Mouse (Mus musculus) right cerebral cortex, postnatal 4 days (tissue): ENCODE data around the gene Tacc2.
A peak's percentile ranks its signal among the peaks of the same experiment; 100 is the strongest.

Experiments
- DNase-seq: peaks from one replicate; pipeline ENCODE4 v3.0.0-alpha.2; 2022

Tacc2 gene

DNA sequence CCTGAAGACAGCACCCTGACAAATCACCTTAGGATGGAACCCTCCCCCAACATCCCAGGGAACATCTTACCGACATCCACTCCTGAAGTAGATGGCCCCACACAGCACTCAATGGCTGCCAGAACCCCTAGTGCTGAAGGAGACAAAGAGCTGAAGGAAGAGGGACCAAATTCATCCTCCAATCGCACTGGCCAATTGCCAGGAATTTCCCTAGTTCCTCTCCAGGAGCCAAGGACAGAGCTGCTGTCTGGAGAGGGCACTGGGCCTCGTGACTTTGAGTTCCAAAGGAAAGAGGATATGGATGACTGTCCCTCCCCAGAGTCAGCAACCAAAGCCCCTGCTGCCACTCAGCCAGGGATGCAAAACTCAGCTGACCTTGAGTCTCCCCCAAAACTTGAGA lies 44.7 kb downstream of the Tacc2 start:
- DNase-seq = no peak

DNA sequence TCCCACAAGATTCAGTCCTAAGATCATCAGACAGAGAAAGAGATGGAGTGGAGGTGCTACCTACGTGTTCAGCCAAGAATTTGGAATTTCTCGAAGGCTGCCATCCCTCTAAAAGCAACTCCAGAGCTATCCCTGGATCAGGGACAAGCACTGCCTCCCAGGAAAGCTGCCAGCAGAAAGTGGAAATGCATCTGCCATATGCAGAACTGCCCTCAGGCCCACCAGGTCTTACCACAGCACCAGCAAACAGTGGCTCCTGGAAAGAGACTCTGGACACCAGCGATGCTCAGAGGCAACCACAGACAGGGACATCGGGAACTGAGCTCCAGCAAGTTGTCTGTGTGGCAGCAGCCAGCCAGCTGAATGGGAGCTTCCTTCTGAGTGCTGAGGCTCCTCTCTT lies 45.1 kb downstream of the Tacc2 start:
- no peak for DNase-seq

GRCm38 (mm10) chr7:130624299-130624698 lies 47.1 kb downstream of the Tacc2 start:
- DNase-seq = no peak

DNA sequence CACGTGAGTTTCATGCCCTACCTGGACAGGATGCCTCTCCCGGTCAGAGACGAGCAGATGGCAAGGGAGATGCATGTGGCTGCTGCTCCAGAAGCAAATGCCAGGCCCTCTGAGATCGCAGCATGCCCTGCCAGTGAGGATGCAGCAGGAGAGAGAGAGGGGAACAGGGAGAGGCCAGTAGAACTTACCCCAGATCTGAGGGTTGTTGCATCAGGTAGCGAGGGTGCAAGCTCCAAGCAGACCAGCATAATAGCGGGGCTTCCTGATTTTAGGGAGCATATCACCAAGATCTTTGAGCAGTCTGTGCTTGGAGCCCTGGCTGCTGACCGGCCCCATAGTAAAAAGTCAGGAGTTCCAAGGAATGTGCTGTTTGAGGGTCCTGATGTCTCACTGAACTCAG lies 48.1 kb downstream of the Tacc2 start:
- DNase-seq = no peak

GRCm38 (mm10) chr7:130628601-130629000 lies 51.4 kb downstream of the Tacc2 start:
- no peak for DNase-seq

- DNase-seq = no peak
Measured at GRCm38 (mm10) chr7:130629999-130630398, 52.8 kb downstream of the Tacc2 start.

- DNase-seq = no peak
Measured at GRCm38 (mm10) chr7:130630956-130631355, 53.7 kb downstream of the Tacc2 start.

DNA sequence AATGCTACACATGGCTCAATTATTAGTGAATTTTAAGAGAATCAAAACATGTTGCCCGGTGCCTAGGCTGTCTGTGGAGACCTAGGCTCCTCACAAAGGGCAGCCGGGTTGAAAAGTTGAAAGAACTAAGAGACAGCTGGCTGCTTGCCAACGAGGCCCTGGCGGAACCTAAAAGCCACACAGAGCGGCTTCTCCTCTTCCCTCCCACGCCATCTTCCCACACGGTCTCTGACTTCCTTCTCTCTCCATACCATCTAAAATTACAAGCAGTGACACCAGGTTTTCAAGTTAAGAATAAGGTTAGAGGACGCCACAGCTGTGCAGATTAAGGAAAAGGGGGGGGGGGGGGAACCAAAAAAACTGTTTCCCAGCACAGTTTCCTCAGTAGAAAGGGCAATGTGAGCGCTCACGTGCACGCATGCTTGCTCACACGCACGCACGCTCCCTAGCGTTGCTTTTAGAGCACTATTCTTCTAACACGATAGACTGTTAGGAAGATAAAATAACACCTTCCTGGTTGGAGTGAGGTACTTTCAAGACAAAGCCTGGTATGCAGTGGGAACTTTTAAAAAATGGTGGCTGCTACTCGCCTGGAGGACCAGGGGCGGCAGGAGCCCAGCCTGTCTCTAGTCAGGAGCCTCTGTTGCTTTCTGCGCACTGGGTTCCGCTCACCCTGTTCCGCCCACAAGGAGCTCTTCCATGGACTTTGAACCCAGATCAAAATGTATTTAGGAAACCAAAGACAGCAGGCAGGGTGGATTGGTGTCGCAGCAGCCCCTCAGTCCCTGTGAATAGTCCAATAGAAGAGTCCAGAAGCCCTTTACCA lies 54.5 kb downstream of the Tacc2 start:
- DNase-seq = peak; percentile 35

DNA sequence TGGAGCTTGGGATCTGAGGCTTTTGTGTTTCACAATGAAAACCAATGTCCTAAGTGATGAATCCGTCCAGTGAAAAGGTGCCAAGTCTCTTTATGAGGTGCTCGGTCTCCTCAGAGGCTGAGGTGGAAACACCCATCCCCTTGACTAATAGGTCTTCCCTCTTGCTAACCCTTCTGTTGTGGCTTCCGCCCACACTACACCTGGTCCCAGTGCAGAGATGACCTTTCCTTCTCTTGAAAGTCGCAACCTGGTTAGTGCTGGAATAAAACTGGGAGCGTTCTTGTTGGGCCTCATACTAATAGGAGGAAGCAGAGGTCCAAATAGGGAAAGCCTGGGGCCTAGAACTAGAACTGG lies 55.1 kb downstream of the Tacc2 start:
- DNase-seq = no peak

DNA sequence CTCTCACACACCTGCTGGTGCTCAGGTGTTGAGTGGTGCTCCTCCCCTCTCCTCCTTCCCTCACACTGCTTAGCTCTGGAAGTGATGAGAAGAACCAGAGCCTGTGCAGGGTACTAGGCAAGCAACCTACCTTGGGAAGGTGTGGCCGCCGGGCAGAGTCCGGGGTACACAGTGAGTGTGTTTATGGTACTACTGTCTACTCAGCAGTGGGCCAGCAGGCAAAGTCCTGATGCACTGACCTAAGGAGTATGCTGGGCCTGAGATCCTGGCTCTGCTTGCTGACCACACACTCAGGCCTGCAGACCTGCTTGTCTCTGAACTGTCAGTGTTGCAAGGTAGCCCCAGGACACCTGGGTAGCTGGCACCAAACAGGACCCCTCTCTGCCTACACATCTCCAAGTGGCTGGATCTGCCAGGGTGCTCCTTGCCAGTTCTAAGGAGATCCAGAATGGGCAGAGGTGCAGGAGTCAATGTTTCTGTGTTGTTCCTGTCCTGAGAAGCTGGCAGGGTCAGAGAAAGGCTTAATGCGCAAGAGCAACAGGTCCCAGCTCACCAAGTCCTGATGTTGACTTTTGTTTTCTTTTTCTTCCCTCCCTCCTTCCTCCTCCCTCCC lies 57.1 kb downstream of the Tacc2 start:
- no peak for DNase-seq

- no peak for DNase-seq
Measured at GRCm38 (mm10) chr7:130635212-130635611, 58.0 kb downstream of the Tacc2 start.

DNA sequence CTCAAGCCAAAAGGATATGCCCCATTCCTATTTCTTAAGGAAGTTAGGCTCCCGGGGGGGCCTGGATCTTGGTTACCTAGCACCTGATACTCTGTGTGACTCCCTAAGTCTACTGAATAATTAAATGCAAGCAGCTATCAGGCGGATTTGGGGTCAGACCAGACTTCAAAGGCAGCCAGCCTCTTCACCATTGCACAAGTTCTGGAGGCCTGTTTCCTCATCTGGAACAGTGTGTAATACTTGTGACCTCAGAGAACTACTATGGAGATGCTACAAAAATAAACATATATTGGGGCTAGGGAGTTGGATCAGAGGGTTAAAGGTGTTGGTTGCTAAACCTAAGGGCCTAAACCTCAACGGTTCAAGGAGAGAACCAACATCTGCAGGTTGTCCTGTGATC lies 59.0 kb downstream of the Tacc2 start:
- no peak for DNase-seq

DNA sequence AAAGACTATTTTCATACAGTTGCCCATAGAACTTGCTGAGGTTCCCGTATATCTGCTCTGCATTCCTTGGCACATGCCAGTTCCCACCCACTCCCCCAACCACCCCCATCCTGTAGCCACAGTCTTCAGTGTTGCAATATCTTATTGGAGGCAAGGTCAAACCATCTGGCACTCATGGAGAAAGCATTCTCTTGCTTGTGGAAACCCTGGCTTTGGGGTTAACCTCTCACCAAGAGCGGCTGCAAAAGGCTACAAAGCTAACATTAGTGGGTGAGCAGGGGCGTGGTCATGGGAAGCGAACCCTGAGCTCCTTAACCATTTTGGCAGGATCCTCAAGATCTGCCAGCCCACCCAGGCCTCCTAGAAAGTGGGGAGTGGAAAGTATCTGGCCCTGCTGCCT lies 59.7 kb downstream of the Tacc2 start:
- no peak for DNase-seq

- no peak for DNase-seq
Measured at GRCm38 (mm10) chr7:130637811-130638210, 60.6 kb downstream of the Tacc2 start.

GRCm38 (mm10) chr7:130640681-130641080 lies 63.4 kb downstream of the Tacc2 start:
- no peak for DNase-seq

GRCm38 (mm10) chr7:130645332-130645993 lies 68.2 kb downstream of the Tacc2 start:
- no peak for DNase-seq

GRCm38 (mm10) chr7:130645994-130646761 lies 68.9 kb downstream of the Tacc2 start:
- peak; percentile 25 for DNase-seq

GRCm38 (mm10) chr7:130646762-130647139 lies 69.5 kb downstream of the Tacc2 start:
- DNase-seq = no peak

DNA sequence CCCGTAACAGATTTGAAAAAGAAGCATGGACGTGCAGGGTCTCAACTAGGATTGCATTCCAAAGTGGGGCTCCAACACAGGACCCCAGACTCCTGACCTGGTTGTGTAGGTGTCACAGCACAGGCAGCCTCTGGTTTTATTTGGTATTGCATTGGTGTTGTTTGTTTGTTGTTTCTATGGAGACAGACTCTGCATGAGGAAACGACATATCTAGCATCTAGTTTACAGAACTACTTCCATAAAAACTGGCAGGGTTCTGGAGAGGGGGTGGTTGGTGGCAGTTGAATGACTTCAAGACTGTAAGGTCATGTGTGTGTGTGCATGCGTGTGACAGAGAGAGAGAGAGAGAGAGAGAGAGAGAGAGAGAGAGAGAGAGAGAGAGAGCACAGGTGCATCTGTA lies 70.8 kb downstream of the Tacc2 start:
- DNase-seq = no peak

GRCm38 (mm10) chr7:130649257-130649656 lies 72.0 kb downstream of the Tacc2 start:
- no peak for DNase-seq

DNA sequence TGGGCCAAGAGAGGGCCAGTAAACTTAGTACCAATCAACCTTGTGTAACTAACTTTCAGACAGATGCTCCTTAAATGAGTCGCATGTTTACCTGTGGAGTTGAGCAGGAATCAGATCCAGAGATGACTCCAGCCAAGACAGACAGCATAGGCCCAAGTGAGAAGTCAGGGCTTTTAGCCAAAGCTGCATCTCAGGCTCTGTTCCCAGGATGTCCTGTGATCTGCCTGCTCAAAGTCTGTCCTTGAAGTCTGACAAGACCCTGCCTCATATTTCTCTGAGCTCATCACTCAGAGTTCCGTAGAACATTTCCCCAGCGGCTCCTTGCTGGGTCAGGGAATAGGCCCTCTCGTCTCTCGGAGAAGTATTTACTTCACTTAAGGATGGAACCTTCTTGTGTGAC lies 73.4 kb downstream of the Tacc2 start:
- no peak for DNase-seq

DNA sequence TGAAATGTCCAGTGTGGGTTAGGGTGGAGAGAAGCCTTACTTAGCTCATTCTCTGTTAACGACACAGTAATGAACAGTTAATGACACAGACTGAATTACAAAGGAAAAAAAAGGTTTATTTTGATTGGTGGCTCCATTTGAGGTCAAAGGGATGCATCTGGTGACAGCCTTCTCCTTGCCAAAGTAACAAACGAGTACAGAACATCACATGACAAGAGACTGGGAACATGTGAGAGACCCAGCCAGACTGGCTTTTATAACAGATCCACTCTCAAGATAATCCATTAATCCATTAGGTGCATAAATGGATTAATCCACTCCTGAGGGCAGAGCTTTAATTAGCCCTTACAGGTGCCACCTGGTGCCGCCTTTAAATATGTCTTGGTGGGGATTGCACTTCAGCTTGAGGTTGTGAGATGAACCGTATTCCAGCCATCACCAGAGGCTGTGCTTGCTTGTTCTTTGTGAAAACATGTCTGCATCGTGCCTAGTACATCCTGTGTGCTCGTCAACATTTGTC lies 75.9 kb downstream of the Tacc2 start:
- no peak for DNase-seq

DNA sequence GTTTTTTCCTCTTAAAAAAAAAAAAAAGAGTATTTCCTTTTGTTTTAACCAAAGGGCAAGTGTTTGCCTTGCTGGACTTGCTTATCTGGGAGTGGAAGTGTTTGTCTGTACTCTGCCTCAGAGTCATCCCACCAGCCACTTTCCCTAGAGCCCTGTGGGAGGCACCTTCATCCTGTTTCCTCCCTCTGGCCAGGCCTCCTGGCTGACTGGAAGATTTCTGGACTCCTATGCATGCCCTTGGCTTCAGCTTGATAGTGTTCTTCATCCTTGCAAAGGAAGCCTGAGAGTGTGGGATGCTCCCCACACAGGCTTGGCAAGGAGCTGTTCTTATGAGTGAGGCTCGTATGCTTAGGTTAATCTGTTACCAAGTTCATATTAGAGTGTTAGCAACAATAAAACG lies 77.3 kb downstream of the Tacc2 start:
- DNase-seq = no peak
